Mouse (Mus musculus) megakaryocyte, embryonic 14.5 days (primary cell): ENCODE measurements around the gene Kif26b.

ENCODE experiments used
- FLI1 ChIP-seq: IDR thresholded peaks from 2 replicates; pipeline ENCODE4 v1.6.1; 2012; ENCODE audit warnings: low read length, inconsistent platforms, mixed read lengths
- GATA1 ChIP-seq: IDR thresholded peaks from 3 replicates; pipeline ENCODE4 v1.6.1; 2012; ENCODE audit warnings: mixed read lengths, low read length, inconsistent platforms, borderline replicate concordance

DNA sequence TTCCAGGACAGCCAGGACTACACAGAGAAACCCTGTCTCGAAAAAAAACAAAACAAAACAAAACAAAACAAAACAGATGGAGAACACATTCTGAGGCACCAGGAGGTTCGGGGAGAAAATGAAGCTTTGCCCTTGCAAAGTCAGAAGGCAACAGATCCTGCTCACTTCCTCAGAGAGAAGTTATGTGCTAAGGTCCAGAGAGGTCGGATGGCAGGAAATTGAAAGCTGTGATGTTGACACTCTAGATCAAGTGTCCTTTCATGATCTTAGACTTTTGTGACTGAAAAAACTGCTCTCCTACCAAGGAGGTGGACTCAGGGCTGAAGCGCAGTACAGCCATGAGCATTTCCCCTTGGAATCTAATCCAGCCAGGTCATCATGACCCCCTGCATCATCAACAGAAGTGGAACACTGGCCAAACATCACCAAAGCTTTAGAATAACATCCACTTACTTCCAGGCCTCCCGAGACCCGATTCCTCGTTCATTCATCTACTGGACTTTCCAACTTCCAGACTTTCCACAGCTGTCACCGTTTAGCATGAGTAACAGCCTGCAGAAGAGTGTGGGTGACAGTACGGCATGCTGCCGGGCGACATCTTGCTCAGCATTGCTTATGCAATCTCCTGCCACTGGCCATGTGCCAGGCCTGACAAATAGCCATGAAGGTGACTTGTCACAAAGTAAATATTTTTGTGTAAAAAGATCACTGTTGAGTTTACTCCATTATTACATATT, 112.0 kb downstream of the Kif26b start:
- TF ChIP-seq GATA1, result no peak
- TF ChIP-seq FLI1, result no peak
